Mouse (Mus musculus) A20 (cell line): ENCODE measurements around the gene Mylk.
A peak's percentile ranks its signal among the peaks of the same experiment; 100 is the strongest.

Experiments
- DNase-seq: peaks from one replicate; pipeline ENCODE4 v3.0.0-alpha.2; 2011; ENCODE audit warnings: low read depth, low spot score

Gene Mylk

GRCm38 (mm10) chr16:35021903-35022241, 276.9 kb downstream of the Mylk start:
- DNase-seq = no peak

DNA sequence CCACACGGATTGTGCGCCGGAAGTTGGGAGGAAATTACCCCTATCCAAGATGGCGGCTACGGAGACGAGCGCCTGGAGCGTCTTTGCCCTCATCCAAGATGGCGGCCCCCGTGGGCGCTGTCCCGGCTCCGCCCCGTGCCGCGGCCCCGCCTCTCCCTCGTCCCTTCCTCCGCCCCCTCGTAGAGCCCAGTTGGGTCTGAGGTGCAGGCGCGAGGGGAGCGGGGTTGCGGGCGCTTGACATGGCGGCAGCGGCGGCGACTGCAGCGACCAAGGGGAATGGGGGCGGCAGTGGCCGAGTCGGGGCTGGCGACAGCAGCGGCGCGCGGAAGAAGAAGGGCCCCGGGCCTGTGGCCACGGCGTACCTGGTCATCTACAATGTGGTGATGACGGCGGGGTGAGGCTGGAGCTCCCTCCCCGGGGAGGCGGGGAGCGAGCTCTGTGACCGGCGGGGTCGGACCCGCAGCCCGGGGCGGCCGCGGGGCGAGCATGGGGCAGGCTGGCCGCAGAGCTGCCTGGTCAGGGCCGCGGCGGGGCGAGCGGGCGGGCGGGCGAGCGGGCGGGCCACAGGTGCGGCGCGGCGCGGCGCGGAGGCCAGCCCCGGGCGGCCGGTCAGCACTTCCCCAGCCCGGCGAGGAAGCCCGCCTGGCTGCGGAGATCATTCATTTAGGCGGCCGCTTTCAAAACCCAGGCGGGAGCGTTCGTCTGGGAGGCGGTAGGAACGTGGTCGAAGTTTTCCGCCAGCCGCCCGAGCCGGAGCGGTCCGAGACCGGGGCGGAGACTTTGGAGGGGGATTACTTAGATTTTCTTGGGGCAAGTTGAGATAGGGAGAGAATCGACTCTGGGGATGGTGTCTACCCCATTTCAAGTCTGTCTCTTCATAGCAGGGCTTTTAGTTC, 277.5 kb downstream of the Mylk start, which contains the start of gene Hacd2:
Gene Hacd2, plus strand, starts transcription at position 187 of the 896 bp plus-strand sequence.
- DNase-seq = peak; percentile 97

DNA sequence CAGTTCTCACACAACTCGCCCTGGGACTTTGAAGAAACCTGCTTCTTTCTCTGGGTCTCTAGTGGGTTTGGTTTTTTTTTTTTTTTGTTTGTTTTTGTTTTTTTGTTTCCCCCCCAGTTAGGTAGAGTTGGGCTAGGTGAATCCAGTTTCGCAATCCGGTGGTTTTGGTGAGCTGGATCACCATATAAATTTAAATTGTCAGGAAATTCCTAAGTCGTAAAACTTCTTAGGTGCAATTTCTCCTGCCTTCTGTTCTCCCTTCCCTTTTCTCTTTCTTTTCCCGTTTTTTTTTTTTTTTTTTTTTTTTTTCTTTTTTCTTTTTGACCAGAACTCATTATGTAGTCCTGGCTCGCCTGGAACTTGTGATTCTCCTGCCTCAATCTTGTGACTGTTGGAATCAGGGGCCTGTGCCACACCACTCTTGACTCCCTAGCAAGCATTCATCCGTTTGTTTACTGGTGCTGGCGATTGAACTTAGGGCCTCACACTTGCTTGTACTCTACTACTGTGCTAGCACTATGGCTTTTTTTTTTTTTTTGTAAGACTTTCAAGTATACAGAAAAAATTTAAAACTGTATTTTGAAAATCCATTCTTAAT, 278.2 kb downstream of the Mylk start:
- DNase-seq = peak; percentile 29

DNA sequence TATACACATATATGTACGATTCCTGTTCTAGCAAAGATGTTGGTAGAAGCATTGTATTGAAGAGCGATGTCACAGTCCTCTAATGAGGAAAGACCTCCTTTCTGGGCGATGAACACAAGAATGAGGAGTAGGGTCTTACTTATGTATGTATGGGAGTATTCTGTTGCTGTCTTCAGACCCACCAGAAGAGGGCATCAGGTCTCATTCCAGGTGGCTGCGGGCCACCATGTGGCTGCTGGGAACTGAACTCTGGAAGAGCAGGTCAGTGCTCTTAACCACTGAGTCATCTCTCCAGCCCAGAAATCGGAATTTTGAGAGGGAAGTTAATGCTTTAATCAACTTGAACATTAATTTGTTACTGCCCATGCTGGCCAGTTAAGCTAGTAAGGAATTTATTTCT, 279.3 kb downstream of the Mylk start:
- peak; percentile 60 for DNase-seq

DNA sequence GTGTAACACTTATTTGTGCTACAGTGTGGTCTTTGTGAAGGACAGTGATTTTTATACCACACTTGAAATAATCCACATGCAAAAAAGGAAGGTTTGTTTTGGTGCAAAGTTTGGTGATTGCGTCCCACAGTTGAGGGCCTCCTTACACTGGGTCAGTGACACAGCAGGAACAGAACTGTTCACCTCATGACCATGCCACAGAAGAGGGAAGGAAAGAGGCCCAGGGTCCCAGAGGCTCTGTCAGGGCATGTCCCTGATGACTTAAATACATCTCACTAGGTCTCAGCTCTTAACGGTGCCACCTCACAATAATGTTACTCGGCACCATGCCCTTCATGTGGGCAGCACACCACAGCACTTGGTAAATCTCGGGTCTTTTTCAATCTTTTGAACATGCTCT, 280.3 kb downstream of the Mylk start:
- no peak for DNase-seq

DNA sequence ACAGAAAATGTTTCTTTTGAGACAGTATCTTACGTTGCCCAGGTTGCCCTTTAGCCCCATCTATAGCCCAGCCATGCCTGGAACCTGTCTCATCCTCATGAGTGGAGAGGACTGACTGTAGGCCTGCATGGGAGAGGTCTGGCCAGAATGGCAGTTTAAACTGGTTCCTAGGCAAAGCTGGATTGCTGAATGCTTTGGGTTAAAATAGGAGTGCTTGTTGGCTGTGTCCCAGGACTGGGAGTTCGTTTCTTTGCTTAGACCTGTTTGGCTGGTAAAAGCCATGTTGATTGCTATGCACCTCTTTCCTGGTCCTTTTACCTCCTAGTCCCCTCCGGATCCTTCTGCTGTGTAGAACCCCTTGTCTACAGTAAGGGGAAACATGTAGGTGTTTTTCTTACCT, 288.2 kb downstream of the Mylk start:
- DNase-seq = no peak

DNA sequence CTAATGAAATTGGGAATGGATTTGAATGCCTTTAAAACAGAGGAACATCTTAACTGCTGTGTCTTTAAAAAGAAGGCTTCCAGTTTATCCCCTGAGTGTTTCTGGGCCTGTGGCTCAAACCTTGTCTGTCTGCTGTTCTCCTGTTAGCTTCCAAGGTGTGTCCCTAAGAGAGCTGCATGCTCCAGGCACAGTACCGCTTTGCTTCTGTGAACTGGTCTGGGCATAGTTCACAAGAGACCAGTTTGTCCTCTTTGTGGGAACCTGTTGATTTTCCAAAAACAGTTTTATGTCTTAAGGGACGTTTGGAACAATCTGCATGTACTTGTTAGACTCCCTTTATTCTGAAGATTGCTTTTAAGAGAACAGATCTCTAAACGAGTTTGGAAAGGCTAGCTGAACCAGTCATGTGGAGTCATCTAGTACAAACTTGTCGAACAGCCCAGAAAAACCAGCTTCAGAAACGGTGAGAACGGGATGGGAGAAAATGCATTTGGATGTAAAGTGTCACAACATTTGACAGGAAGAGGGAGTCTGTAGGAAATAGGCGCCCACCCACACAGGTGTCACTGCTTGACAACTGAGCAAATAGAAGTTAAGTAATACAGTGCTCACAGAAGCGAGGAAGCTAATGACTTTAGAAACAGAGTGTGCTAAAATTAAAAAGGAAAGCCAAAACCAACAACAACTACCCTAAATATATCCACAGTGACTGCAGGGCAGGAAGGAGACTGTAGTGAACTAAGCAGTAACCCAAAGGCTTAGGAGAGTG, 289.0 kb downstream of the Mylk start:
- DNase-seq = peak; percentile 68

DNA sequence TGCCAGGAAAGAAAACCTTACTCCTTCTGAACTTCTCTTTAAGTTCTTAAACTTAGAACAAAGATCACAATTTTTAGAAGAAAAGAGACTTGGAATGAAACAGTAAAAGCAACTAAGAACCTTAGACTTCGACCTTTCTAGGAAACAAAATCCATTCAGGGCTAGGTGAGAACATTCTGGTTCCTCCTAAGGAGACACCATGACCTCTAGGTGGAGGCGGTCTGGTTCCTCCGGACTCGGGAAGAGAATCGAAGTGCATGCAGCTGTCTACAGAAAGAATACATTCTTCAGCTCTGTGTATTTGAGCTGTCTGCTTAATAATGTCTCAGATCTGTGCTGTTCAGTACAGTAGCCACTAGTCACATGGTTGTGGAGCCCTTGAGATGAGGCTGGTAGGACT, 290.0 kb downstream of the Mylk start:
- no peak for DNase-seq

DNA sequence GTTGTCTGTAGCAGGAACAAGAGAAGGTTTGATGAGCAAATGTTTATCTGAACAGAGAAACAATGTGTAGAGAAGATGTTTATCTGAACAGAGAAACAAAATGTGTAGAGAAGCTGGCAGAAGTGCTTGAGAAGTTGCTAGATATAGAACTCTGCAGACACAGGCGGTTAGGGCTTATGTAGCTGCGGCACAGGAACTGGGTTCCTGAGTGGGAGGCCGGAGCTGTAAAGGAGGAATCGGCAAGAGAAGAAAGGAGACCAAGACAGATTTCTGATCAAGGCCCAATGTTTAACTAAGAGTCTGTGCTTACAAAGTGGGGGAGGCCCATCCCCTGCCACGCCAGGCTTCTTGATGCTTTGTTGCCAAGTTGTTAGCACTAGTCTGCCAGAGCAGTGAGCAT, 291.7 kb downstream of the Mylk start:
- DNase-seq = no peak

GRCm38 (mm10) chr16:35038343-35039057, 293.5 kb downstream of the Mylk start:
- no peak for DNase-seq

- DNase-seq = no peak
These were observed 295.1 kb downstream of the Mylk start for GRCm38 (mm10) chr16:35040154-35040553.

DNA sequence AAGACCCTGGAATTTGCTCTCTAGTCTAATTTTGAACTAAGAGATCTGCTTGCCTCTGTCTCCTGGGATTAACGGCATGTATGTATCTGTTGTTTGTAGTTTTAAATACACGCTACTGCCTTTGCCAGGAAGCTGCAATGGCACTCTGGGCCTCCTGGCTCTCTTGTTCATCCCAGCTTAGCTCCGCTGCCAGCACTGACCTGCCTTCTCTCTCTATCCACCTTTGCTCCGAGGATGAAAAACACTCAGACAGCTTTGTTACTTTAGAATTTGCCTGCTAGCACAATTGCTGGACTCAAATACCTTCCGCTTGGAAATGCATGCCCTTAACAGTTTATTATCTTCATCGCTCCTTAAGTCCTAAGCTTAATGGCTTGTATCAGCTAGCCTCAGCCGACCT, 296.0 kb downstream of the Mylk start:
- DNase-seq = no peak

DNA sequence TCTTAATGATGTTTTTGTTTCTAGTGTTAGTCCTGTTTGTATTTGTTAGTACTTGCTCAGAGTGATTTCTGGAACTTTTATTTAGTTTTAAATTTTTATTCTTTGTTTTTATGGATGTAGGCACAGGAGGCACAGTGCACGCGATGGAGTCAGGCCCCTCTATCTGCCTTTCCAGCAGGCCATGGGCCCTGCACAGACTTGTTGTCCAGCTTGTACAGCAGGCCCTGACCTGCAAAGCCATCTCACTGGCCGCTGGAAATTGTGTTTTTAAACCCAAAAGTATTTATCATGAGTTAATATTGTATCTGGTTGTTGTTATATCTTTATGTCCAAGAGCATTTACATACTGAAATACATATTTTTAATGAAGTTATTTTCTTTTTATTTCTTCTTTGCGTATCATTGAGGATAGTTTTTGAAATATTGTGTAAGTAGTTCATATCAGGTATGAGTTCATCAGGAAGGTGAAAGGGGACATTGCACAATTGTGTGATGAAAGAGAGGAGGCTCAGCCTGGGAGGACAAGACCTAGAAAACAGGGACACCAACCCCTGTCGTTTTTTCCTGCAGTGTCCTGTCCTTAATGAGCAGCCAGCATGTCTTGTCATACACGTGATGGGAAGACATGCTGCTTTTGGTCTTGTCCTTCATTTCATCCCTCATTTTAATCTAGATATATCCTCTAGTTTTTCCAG, 301.2 kb downstream of the Mylk start:
- DNase-seq = no peak

DNA sequence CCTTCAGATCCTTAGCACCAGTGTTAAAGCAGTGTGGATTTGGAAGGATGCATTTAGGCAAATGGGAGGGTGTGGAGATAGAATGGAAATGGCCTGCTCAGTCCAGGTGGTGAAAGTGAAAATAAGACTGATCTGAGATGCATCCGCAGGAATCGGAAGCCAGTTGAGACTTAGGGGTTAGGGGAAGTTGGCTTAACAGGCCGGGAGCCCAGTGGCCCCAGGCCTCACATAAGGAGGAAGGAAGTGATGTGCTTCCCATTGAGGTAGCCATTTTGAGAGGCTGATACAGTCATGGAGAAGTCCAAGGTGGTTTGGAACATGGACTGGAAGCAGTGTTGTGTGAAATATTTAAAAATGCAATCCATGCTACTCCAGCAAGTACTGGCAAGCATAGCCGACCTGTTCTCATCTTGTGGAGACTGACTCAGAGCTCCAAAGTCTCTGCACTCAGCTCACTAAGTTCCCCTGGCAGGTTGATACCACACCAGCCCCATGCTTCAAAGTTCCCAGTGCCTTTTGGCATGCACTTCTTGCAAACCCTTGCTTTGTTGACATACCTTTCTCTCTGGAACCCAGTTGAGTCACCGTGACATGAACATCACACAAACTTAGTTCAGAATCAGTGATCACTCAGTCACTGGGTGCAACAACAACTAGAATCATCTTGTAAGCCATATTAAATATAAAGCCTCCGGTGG, 302.4 kb downstream of the Mylk start:
- no peak for DNase-seq

DNA sequence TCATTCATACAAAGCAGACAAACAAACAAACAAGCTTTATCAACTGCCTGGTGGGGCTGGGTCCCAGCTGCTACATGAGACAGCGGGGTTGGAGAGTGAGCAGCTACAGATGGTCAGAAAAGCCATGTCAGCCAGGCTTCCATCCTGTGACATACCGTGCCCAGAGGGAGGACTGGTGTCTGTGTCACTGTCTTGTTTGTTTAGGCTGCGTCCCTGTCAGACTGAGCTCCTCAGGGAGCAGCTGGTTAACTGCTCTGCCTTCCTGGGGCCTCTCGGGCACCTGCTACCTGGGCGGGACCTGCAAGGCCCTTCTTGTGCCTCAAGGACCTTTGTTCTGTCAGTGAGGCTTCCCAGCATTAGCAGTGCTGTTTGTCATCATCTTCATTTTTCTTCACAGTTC, 306.1 kb downstream of the Mylk start:
- no peak for DNase-seq
